Mouse (Mus musculus): Measurements from ENCODE around the gene Dact3.

- TF ChIP-seq CTCF (IDR thresholded peaks at IDR 0.05 in 2 of 3, conservative IDR thresholded peaks at IDR 0.05 in 1 of 3; ENCODE audit: control insufficient read depth in 1 of 3, insufficient read depth in 1 of 3, low read depth in 2 of 3, low read length in 3 of 3, poor library complexity in 1 of 3, severe bottlenecking in 1 of 3) (no peak), POLR2A (IDR thresholded peaks at IDR 0.05; ENCODE audit: control insufficient read depth in 1 of 2, insufficient read depth in 1 of 2, low read depth in 1 of 2, low read length in 2 of 2, poor library complexity in 1 of 2) (no peak), NRF1 (IDR thresholded peaks at IDR 0.05; ENCODE audit: insufficient read depth, low read depth, low read length, poor library complexity, severe bottlenecking) (no peak), MYC (IDR thresholded peaks at IDR 0.05; ENCODE audit: low read depth, low read length) (no peak), MAZ (IDR thresholded peaks at IDR 0.05; ENCODE audit: low read depth, low read length) (no peak), ELF1 (IDR thresholded peaks at IDR 0.05; ENCODE audit: low read depth, low read length) (no peak), USF2 (IDR thresholded peaks at IDR 0.05; ENCODE audit: borderline replicate concordance in 1 of 2, insufficient read depth in 1 of 2, low read depth in 1 of 2, low read length in 2 of 2) (no peak), ZC3H11A (IDR thresholded peaks at IDR 0.05; ENCODE audit: low read depth, low read length) (no peak), MAFK (IDR thresholded peaks at IDR 0.05; ENCODE audit: borderline replicate concordance, low read depth, low read length) (no peak), EP300 (IDR thresholded peaks at IDR 0.05; ENCODE audit: low read depth in 1 of 2, low read length in 2 of 2) (no peak), NELFE (IDR thresholded peaks at IDR 0.05; ENCODE audit: low read depth, low read length) (no peak), CHD1 (IDR thresholded peaks at IDR 0.05; ENCODE audit: low read depth, low read length) (no peak), E2F4 (IDR thresholded peaks at IDR 0.05; ENCODE audit: borderline replicate concordance, low read depth, low read length) (no peak), GATA1 (IDR thresholded peaks at IDR 0.05; ENCODE audit: low read depth, low read length) (no peak)
Measured at GRCm38 (mm10) chr7:16895511-16895910, 20.4 kb downstream of the Dact3 start.

Measured in MEL (cell line).